Mouse (Mus musculus) erythroblast, embryonic 14.5 days (primary cell): Measurements from ENCODE around the gene Clip1.

Source experiments
- GATA1 ChIP-seq: IDR thresholded peaks from 2 replicates; pipeline ENCODE4 v1.6.1; 2012; ENCODE audit warnings: low read length, inconsistent platforms, mixed read lengths
- TAL1 ChIP-seq: IDR thresholded peaks from 3 replicates; pipeline ENCODE4 v1.6.1; 2012; ENCODE audit warnings: low read length, inconsistent platforms, mixed read lengths

DNA sequence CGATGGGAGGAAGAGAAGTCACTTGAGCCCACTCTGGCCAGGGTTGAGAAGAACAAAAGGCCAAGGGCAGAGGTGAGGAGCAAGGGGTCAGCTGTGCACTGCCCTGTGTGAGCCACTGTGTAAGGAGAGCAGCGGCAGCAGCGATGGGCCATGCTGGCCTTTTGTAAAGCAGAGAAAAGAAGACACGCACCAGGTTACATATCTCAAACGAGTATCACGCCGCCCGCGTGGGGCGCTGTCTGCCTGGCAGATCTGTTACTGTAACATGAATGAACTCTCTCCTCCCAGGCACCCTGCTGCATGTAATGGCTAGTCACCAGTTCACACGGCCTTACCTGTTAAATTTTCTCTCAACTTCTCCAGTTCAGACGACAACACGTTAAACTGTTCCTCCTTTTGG, 62.0 kb downstream of the Clip1 start:
- no peak for TF ChIP-seq GATA1
- TF ChIP-seq TAL1, result no peak
